Mouse (Mus musculus) cerebellum, postnatal 4 days (tissue): ENCODE results near the gene Fam206a.

ENCODE experiments used
- DNase-seq, 2 experiments: peaks; one replicate each; pipeline ENCODE4 v3.0.0; 2022; ENCODE audit warnings: low spot score in 2 of 2, mixed read lengths in 1 of 2

Gene Fam206a

DNA sequence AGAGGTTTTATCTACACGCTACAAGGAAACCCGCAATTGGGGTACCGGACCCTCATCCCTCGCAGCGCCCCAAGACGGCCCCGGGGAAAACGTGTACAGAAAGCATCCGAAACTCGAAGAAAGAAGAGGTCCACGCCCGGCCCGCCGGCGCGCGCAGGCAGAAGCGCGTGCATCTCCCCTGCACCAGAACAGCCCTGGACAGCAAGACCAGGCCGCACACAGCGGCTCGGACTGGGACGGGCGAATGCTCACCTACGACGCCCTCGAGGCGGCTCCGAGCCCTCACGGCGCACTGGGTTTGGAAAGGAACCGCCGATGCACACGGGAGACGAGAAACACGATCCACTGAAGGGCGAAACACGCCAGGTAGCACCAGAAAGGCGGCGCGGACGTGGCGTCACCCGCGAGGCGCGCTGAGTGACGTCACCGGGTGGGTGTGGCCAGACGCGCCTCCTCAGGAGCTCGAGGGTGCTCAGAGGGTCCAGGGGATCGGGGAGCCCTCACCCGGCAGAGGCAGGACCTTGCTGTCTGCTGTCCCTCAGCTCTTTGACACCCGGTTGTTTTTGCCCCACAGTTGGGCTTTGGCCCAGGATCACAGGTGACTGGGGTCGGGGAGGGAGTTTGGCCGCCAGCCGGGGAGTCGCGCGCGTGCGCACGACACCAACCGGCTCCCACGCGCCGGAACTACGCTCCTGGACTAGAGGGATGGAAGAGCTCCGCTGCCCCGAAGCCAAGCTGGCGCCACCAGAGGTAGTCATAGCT, at the start of gene Fam206a, which contains the start of gene Elp1:
Gene Fam206a, plus strand, starts transcription at position 439 of the 762 bp plus-strand sequence.
Gene Elp1, minus strand, starts transcription at position 425 of the 762 bp plus-strand sequence.
- peak; percentile 97 to 98 for DNase-seq

DNA sequence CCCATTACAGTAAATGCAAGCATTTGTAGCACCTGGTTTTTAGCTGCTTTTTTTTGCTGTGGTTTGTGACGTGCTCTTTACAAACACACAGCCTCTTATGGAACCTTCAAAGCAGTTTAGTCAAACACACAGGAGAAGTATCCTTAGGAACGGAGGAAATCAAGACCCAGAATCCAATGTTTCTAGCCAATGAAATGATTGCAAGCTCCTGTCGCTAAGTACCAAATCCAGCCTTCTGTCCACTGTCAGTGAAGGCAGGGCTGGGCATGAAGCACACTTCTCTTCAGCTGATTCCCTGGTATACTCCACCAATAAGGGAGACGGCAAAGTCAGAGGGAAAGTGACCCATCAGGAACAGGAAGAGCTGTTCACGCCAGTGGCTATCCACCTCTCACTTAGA, 46.1 kb upstream of the Fam206a start:
- no peak for DNase-seq

DNA sequence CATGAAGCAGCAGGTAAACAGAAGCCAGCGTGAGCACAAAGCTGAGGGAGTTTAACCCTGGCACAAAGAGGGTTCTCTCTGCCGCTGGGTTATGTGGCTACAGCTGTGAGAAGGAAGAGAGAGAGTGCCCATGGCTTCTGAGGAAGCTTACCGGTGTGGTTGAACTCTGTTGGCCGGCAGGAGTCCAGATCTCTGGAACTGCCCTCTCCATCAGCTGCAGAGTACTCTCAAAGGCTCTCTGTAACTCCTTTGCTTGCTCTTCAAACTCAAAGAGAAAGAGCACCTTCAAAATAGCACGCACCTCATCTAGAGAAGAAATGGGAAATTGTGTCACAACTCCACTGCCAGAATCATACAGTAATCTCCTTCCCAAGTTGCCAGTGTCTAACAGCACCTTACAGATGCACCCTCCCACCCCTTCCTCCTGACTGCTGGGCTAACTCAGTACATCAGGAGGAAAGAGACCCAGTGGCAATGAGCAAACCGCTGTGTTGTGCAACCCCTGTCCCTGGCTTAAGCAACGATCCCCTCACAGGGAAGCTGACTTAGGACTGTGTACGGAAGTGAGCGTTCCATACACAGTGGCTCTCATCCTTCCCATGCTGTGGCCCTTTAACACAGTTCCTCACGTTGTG, 45.1 kb upstream of the Fam206a start:
- no peak for DNase-seq

DNA sequence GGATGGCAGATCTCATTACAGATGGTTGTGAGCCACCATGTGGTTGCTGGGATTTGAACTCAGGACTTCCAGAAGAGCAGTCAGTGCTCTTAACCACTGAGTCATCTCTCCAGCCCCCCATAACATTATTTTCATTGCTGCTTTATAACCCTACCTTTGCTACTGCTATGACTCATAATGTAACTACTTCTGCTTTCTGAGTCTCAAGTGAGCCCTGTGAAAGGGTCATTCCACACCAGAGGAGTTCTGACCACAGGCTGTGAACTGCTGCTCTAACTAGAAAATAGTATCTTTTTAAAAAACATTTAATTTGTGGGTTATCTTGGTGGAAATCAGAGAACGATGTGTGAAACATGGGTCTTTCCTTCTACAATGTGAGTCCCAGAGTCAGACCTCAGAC, 44.5 kb upstream of the Fam206a start:
- DNase-seq = no peak

DNA sequence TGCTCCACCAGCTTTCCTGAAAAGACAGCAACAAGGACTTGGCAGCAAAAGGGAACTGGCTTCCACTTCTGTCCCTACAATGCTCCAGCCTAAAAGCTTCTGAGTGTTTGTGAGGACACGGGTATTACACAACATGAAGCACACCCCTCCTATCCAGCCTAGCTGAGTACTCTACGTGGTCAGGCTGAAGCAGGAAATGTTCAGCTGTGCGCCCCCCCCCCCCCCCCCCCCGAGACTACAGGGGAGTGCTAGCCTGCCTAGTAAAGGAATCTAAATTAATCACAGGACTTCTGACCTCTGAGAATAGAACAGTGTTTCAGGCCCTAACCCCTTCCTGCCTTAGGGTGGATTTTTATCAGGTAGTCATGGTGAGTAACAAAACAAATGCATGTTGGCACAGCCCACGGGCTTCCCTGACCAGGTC, 34.3 kb upstream of the Fam206a start:
- DNase-seq = no peak

DNA sequence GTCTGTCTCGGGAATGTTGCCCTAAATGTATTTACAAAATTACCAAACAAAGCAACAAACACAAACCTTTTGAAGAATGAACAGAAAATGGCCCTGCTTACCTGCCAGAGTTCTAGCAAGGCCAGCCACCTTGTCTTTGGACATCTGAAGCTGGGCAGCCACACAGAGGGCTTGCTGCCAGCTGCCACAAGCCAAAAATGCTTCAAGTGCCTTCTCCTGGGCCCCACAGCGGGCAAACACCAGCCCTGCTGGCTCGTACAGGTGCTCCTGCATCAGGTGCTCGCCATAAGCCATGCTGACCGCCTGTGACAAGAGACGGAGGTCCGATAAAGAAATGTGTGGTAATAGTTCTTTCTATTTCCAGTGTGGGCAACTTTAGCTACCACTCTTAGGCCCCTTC, 33.2 kb upstream of the Fam206a start:
- no peak for DNase-seq

DNA sequence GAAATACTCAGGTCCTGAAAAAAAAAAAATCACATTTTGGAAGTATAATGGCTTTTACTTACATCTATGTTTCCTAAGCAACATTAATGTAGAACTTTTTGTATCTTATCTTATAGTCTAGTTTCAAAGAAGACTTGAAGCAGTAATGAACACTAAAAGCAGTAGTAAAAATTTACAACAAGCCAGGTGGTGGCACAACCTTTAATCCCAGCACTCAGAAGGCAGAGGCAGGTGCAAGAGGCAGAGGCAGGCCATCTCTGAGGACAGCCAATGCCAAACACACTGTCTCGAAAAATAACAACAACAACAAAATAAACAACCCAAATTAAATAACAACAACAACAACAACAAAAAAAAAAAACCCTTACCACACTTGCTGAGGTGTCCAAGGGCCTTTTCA, 31.1 kb upstream of the Fam206a start:
- no peak for DNase-seq

DNA sequence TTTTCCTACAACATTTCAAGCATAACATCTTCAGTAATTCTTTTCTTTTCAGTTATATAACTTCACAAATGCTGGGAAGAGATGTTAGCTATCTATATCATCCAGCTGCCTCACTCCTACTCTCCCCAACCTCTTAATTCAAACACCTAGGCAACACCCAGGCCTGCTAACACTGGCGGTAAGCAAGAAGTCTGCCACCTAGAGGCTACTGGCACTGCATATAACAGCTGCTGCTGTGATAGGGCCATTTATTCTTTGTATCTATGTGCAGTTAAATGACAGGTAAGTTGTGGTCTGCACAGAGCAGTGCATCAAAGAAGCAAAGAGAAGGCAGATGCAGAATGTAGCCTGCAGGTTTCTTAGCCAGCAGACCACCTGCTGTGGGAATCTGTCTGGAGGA, 10.8 kb upstream of the Fam206a start:
- no peak for DNase-seq

DNA sequence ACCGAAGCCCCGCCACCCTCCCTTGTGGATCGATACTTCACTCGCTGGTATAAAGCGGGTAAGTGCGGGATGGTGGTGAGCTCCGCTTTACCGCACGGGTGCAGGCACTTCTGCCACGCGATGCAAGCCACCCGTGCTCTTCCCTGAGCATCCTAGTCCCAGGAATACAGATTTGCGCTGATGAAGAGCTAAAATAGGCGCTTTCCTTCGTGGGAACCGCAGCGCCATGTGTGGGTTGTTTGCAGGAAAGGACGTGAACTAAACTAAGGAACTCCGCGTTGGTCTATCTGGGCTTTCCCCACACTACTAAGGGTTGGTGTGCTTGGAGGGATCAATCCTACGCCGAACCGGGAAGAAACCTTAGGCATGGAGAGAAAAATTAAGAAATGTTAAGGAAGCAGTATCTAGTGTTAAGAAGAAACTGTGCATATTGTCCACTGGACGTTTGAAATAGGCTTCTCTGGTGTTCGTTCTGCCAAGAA, 565 bp downstream of the Fam206a start:
- no peak for DNase-seq

DNA sequence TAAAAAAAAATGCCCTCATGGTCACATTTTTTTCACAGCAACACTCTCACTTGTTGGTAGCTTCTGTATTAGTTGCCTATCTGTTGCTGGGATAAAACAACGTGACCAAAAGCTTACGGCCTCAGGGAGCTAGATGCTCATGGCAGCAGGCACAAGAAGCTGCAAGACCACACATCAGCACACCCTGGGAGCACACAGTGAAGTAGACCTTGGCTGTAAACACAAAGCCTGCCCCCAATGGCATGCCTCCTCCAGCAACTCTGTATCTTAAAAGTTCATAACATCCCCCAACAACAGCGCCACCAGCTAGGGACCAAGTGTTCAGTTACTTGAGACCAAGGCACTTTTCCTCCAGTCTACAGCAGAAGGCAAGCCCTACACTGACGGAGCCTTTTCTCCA, 6.9 kb downstream of the Fam206a start:
- no peak for DNase-seq

DNA sequence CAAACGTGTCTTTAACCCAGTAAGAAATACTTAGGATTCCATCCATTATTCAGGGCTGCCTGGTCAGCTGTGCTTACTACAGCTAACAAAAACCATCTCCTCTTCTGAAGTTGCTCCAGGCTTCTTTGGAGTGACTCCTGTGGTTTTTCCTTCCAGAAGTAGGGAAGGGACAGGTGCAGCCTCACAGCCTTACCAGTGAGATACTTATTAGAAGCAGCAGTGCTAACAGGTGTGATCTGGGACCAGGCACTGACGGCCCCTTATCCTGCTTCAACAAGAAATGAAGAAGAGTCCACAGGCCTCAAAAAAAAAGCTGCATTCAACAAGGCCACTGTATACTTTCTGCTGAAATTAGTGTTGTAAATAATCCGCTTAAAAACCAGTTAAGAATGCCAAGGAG, 9.5 kb downstream of the Fam206a start:
- DNase-seq = no peak

DNA sequence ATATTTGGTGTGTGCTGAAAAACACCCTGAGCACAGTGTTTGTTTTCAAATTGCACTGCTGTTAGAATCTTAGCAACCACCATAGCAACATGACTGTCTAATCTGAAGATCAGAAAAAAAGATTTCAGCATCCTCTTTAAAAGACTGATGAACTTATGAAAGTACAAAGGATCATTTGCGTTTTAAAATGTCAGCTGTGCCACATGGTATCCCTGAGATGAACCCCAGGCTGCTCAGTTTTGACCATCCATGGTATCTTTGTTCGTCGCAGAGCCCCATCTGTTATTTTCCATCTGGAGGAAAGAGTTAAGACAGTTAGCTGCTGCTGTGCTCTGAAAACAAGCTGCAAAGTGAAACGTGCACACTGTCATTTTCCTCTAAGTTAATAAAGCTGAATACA, 10.0 kb downstream of the Fam206a start:
- DNase-seq = no peak

DNA sequence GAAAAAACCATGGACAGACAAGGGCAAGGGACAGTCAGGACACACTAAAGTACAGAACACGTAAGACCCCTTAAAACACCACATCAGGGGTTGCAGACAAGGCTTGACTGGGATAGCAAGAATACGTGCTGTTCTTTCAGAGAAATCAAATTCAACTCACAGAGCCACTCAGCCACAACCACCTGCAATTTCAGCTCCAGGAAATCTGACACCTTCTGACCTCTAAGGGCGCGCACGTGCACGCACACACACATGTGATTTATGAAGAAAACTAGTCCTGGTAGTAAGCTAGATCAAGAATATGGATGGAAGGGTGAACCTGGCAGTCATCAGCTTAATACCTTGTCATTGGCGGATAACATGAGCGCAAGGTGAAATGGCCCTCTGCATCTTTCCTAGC, 13.0 kb downstream of the Fam206a start:
- no peak for DNase-seq

DNA sequence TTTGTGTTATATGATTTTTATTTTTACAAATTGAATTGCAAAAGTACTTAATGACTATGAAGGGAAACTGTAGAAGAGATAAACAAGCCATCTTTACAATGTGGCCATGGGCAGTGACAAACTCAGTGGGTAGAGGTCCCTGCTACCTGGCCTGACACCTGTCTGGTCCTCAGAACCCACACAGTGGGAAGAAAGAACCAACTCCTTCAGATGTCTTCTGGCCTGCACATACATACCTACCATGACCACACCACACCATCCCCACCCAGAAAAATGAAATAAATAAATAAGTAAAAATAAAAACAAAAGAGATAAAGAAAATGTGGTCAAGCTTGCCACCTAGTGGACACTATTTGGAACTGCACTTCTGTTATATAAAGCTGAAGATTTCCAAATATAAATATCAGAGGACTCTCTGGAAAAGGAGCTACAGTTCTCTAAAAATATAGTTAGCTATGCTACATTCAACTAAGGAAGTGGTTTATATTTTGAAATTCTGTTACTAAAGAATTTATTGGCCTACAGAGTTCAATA, 17.9 kb downstream of the Fam206a start:
- no peak for DNase-seq

DNA sequence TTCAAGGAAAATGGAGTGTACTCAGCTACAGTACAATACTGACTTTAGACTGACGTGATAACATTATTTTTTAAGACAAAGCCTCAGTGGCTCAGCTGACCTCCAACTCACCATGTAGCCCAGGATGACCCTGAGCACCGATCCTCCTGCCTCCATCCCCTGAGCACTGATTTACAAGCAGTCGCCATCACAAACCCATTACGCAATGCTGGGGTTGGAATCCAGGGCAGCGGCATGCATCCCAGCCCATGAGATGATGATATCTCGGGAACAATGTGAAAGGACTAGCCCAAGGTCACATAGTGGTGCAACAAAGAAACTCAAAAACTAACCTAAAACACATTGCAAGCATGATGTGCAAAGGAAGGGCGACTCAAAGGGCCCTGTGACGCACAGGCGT, 22.1 kb downstream of the Fam206a start:
- no peak for DNase-seq

DNA sequence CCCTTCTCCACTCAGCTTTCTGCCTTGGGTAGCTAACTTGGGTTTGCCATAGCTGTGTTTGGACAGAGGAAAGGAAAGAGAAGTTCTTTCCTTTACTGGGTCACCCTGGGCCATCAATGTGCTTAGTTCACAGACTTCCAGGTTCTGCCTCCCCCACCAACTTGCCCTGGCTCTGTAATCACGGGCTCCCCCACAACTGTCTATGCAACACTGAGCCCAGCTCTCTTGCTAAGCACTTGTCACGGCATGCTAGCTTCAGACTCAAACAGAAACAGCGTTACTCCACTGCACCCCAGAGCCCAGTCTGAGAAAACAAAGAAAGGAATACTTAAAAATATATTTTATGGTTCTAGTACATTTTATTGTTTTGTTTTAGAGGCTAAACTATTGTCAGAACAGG, 26.8 kb downstream of the Fam206a start:
- no peak for DNase-seq

DNA sequence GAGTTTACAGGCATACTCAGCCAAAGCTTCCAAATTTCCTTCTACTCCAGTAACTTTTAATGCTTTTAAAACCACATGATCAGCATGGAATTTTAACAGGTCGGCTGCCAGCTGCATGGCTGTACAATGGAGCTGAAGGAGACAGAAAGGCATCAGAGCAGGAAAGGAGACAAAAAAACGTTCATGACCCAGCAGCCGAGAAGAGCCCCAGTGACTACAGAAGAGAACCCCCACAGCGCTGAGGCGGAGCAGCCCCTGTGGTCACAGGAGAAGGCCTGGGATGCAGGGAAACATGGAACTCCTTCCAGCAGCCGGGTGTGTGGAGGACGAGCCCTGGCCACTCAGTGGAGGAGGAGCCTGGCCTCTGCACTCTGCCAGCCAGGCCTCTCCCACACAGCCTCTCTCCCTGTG, 27.4 kb downstream of the Fam206a start:
- no peak for DNase-seq

DNA sequence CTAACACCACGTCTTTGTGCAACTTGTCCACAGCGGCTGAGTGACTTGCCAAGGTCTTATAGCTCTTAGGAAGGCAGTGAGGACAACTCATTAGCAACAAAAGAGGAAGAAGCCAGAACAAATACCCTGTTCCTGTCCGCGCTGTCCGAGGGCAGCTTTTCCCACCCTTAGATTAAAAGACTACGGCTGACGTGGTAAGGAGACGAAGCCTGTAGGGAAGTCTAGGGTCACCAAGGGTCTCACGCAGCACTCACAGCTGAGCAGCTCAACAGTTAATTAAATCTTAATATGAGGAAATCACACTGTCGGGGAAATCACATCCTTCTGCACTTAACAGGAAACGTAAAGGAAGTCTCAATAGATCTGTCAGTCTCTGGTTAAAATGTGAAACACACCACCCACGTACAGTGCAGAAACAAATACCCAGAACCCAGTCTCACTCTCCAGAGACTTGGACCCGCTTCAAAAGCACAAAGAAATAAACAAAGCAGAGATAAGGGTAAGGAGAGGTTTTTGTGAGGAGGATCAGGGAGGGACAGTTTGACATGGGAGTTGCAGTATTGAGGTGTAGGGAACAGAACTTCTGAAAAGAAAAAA, 29.0 kb downstream of the Fam206a start:
- no peak for DNase-seq

DNA sequence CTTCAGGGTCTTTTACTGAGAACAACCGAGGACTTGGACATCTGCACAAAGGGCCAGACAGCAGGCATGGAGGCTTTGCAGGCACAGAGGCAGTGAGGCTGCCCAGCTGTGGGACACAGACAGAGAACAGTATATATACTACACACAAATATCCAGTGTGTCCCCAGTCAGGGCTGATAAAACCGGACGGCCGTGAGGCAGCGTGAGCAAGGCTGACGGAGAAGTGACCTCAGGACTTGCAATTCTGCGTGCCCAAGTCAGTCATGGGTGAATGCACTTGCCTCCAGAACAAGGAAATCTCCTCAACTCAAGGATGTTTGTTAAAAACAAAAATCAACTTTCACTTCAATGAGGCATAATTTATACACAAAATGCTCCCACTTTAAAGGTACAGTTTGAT, 29.9 kb downstream of the Fam206a start:
- no peak for DNase-seq

DNA sequence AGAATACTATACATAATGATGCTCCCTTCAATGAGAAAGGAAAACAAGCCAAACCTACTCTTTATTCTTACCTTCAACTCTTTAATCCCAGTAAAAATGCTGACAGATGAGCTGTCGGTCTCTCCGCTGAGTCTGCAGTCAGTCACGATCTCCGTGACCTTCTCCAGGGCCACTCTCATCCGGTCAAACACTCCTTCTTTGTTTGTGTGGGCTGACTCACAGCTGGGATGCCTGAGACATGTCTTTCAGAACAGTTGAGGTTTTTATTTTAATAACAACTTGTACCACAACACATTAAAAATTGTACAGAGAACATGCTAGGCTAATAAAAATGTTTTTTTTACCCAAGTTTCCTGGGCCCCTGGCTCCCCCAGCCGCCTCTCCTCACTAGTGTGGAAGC, 35.5 kb downstream of the Fam206a start:
- no peak for DNase-seq

DNA sequence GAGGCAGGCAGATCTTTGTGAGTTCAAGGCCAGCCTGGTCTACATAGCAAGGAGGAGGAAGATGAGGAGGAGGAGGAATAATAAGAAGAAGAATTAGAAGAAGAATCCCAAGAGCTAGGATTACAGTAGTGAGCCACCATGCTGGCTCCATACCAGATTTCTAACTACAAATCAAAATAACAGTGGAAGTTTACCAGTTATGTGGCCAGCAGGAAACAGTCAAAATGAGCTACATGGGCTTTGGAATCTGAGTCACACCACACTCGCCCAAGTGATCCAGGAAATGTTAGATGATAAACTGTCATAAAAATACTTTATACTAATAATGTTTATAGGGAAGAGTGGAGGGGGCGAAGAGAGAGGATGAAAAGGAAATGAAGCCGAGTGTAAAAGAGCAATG, 38.2 kb downstream of the Fam206a start:
- no peak for DNase-seq

DNA sequence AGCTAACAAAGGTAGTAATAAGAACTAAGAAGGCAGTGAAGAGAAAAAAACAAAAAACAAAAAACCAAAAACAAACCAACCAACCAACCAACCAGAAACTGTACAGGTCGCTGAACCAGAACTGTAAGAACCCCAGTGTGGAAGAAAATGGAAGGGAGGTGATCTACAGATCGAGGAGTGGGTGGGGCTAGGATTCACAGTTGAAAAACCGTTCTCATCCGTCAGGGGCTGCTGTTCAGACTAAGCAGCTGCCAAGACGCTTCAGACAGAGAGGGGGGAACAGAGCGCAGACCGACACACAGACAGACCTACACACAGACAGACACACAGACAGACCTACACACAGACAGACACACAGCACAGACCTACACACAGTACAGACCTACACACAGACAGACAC, 40.4 kb downstream of the Fam206a start:
- no peak for DNase-seq

DNA sequence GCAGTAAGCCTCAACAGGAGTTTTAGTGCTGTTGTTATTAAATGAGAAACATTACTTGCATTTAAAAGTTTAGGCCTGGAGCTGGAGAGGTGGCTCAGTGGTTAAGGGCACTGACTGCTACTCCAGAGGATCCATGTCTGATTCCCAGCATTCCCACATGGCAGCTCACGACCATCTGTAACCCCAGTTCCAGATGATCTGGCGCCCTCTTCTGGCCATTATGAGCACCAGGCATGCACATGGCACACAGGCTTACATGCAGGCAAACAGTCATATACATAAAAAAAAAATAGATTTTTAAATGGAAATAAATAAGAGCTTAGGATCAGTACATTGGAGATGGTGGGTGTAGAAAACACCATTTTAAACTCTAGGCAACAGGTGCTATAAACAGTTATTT, 41.8 kb downstream of the Fam206a start:
- DNase-seq = no peak
